Comparison of ENCODE assay signal across 13 mouse cellular contexts in genomic region chr19:44310814-44311213, GRCm38 (mm10). TPM values are rescaled to one million over a fixed set of nuclear protein-coding genes. Genes with fewer than 3 reads are reported as not detected.
DNase-seq lines count a peak whose midpoint lies in the region; ATAC-seq lines count a peak whose summit lies in the region.
"Had no signal": no experiment of that assay in that cellular context is flagged by ENCODE, and none has a peak within 500 bp of the region (broad histone marks: within the 10 kb centered on the region; RNA-seq: fewer than 3 reads in every experiment).

No protein-coding gene starts in this region.

- H3K27me3 ChIP-seq in kidney, embryonic 16.5 days (ENCODE audit: insufficient read depth, low read length) = no peaks in the 10 kb centered on the region
- H3K27me3 ChIP-seq: limb, embryonic 13.5 days had no signal

- H3K9me3 ChIP-seq in kidney, embryonic 16.5 days (ENCODE audit: low read length) = no peaks in the 10 kb centered on the region
- H3K9me3 ChIP-seq: limb, embryonic 13.5 days had no signal

- peak overlapping the region; percentile 35; the same call in 1 of the 2 replicates for H3K9ac ChIP-seq in kidney, embryonic 16.5 days (replicated peaks; ENCODE audit: low read length)
- H3K9ac ChIP-seq: limb, embryonic 13.5 days had no signal

- no peak overlapping the region for H3K27ac ChIP-seq in kidney, embryonic 16.5 days (ENCODE audit: low read length)
- H3K27ac ChIP-seq: limb, embryonic 13.5 days had no signal

- no peak for DNase-seq in kidney, adult 8-10 months
- peak; percentile 14 for DNase-seq in testis, postnatal 10 days (ENCODE audit: low spot score)
- no peak for DNase-seq in testis, postnatal 14 days (ENCODE audit: low spot score)
- DNase-seq in thymus, postnatal 14 days = no peak
- no peak for DNase-seq in right cerebral cortex, postnatal 25 days
- DNase-seq: cerebellum, postnatal 36 days; gastrocnemius, postnatal 36 days; kidney, postnatal 14 days; lung, adult 18-20 months had no signal

- no peak overlapping the region for H3K4me3 ChIP-seq in kidney, embryonic 16.5 days (ENCODE audit: low read length)
- H3K4me3 ChIP-seq: limb, embryonic 13.5 days had no signal

- WGBS in kidney, embryonic 16.5 days = 43% methylated on average over 5 of the region's 5 CpGs

- ATAC-seq in kidney, embryonic 16.5 days (ENCODE audit: low FRiP score, low TSS enrichment) = no peak
- peak; percentile 65 for ATAC-seq in activated CD4-positive, CD25-positive, alpha-beta regulatory T cell, adult 4 months
- ATAC-seq: hindbrain, embryonic 16.5 days had no signal

- peaks cover 29% of the 10 kb centered on the region for H3K36me3 ChIP-seq in kidney, embryonic 16.5 days (ENCODE audit: insufficient read depth, low read length)

- H3K4me1 ChIP-seq in kidney, embryonic 16.5 days (ENCODE audit: insufficient read depth, low read length) = peaks cover 37% of the 10 kb centered on the region

- H3K4me2 ChIP-seq in kidney, embryonic 16.5 days (replicated peaks; ENCODE audit: low read depth, low read length) = no peak overlapping the region
- H3K4me2 ChIP-seq: limb, embryonic 13.5 days had no signal

RNA-seq across cellular contexts. Expression of gene Scd2, which starts 17.3 kb away (rescaled TPM):
- 178 and 193 TPM in 2 replicates for polyA plus RNA-seq in kidney, embryonic 16.5 days (2015; fragmentation: Nextera tagmentation; extraction: Ambion mirVana)
- 10 to 100 TPM; 37.3 to 47.1 TPM for polyA plus RNA-seq in activated CD4-positive, CD25-positive, alpha-beta regulatory T cell, adult 4 months (2017; shearing (Covaris generic))

RNA-seq across cellular contexts. Expression of gene Scd4, which starts 22.1 kb away (rescaled TPM):
- 0.12 and 0.17 TPM in 2 replicates for polyA plus RNA-seq in kidney, embryonic 16.5 days (2015; fragmentation: Nextera tagmentation; extraction: Ambion mirVana)
- under 1 TPM; 0.60 to 0.69 TPM for polyA plus RNA-seq in activated CD4-positive, CD25-positive, alpha-beta regulatory T cell, adult 4 months (2017; shearing (Covaris generic))
